Comparison of ENCODE assay signal across 9 mouse cellular contexts in the genomic region with DNA sequence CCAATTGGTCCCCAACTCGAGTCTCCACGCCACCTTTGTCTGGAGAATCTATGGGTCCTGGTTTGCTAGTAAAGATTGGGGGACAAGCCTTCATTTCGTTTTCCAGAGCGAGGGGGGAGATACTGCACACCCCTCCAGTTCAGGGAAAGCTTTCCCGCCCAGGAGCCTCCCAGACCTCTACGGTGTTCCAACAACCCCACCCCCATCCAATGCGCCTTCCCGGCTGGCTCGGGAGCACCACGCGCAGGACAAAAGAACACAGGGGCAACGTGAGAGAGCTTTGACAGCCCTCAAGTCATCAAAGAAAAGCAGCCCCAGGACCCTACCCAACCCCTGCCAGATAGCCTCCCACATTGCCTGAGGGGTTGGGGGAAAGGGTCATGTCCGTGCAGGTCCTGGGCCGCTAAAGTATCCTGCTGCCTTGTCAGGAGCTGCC. TPM values are rescaled to one million over a fixed set of nuclear protein-coding genes. Genes with fewer than 3 reads are reported as not detected.
DNase-seq lines count a peak whose midpoint lies in the region; ATAC-seq and TF ChIP-seq lines count a peak whose summit lies in the region.
"Had no signal": no experiment of that assay in that cellular context is flagged by ENCODE, and none has a peak within 500 bp of the region (broad histone marks: within the 10 kb centered on the region; RNA-seq: fewer than 3 reads in every experiment).

No protein-coding gene starts in this region.

- 0% methylated on average over 14 of the region's 14 CpGs for WGBS in cerebellum, adult 2 months
- 0% methylated on average over 14 of the region's 14 CpGs for WGBS in heart, embryonic 12.5 days
- WGBS in limb, embryonic 12.5 days = under 1% methylated on average over 14 of the region's 14 CpGs
- 0% methylated on average over 14 of the region's 14 CpGs for WGBS in midbrain, embryonic 15.5 days

- H3K9me3 ChIP-seq in heart, embryonic 12.5 days (replicated peaks) = no peaks in the 10 kb centered on the region
- no peaks in the 10 kb centered on the region for H3K9me3 ChIP-seq in limb, embryonic 12.5 days
- no peaks in the 10 kb centered on the region for H3K9me3 ChIP-seq in midbrain, embryonic 15.5 days
- H3K9me3 ChIP-seq: G1E had no signal

- no peak for ATAC-seq in heart, embryonic 12.5 days (ENCODE audit: insufficient number of reproducible peaks, low FRiP score)
- no peak for ATAC-seq in limb, embryonic 12.5 days (ENCODE audit: insufficient number of reproducible peaks, insufficient read depth, low FRiP score, low TSS enrichment, low read depth)
- peak; percentile 56 for ATAC-seq in midbrain, embryonic 15.5 days (replicated peaks)

- no peak for TF ChIP-seq CTCF in cerebellum, adult 2 months (IDR thresholded peaks at IDR 0.05; ENCODE audit: borderline replicate concordance, insufficient read depth, low read depth, low read length)

- no peaks in the 10 kb centered on the region; the same call in 1 of the 2 replicates for H3K27me3 ChIP-seq in cerebellum, adult 2 months (ENCODE audit: control insufficient read depth, insufficient read depth, low read length)
- no peaks in the 10 kb centered on the region for H3K27me3 ChIP-seq in heart, embryonic 12.5 days (replicated peaks)
- no peaks in the 10 kb centered on the region for H3K27me3 ChIP-seq in limb, embryonic 12.5 days
- no peaks in the 10 kb centered on the region for H3K27me3 ChIP-seq in midbrain, embryonic 15.5 days (replicated peaks)

- DNase-seq in cerebellum, adult 2 months = peak; percentile 8 to 25
- no peak for DNase-seq in cerebellum, adult 11 months
- DNase-seq in 3T3-L1 (ENCODE audit: low read depth, low spot score) = peak; percentile 62
- DNase-seq in embryo, embryonic 11 days = peak; percentile 83
- no peak for DNase-seq in spleen, postnatal 36 days (ENCODE audit: low spot score in 2 of 2)

- H3K36me3 ChIP-seq in heart, embryonic 12.5 days = no peaks in the 10 kb centered on the region
- H3K36me3 ChIP-seq in limb, embryonic 12.5 days = no peaks in the 10 kb centered on the region
- no peaks in the 10 kb centered on the region for H3K36me3 ChIP-seq in midbrain, embryonic 15.5 days (replicated peaks)
- H3K36me3 ChIP-seq: G1E had no signal

- no peaks in the 10 kb centered on the region for H3K4me1 ChIP-seq in cerebellum, adult 2 months (ENCODE audit: control insufficient read depth, insufficient read depth, low read length)
- H3K4me1 ChIP-seq in heart, embryonic 12.5 days (replicated peaks) = peaks cover 19% of the 10 kb centered on the region
- peaks cover 19% of the 10 kb centered on the region for H3K4me1 ChIP-seq in limb, embryonic 12.5 days (replicated peaks)
- peaks cover 32% of the 10 kb centered on the region for H3K4me1 ChIP-seq in midbrain, embryonic 15.5 days

- no peak for TF ChIP-seq POLR2A in cerebellum, adult 2 months (IDR thresholded peaks at IDR 0.05; ENCODE audit: borderline replicate concordance, insufficient read depth, low read length)

- H3K27ac ChIP-seq in cerebellum, adult 2 months (ENCODE audit: insufficient read depth, low read length) = no peak overlapping the region
- H3K27ac ChIP-seq in heart, embryonic 12.5 days (ENCODE audit: poor library complexity, severe bottlenecking) = peak overlapping the region; percentile 98
- peak overlapping the region; percentile 96 for H3K27ac ChIP-seq in limb, embryonic 12.5 days
- H3K27ac ChIP-seq in midbrain, embryonic 15.5 days = peak overlapping the region; percentile 74

- peak overlapping the region; percentile 59 for H3K4me3 ChIP-seq in cerebellum, adult 2 months (replicated peaks; ENCODE audit: insufficient read depth, low read depth, low read length)
- peak overlapping the region; percentile 83 for H3K4me3 ChIP-seq in heart, embryonic 12.5 days
- H3K4me3 ChIP-seq in limb, embryonic 12.5 days (replicated peaks) = peak overlapping the region; percentile 75
- peak overlapping the region; percentile 76 for H3K4me3 ChIP-seq in midbrain, embryonic 15.5 days

- peak overlapping the region; percentile 97 for H3K9ac ChIP-seq in heart, embryonic 12.5 days
- peak overlapping the region; percentile 88 for H3K9ac ChIP-seq in limb, embryonic 12.5 days (replicated peaks)
- H3K9ac ChIP-seq in midbrain, embryonic 15.5 days = peak overlapping the region; percentile 49

- peak overlapping the region; percentile 93 for H3K4me2 ChIP-seq in heart, embryonic 12.5 days
- H3K4me2 ChIP-seq in limb, embryonic 12.5 days = peak overlapping the region; percentile 85
- peak overlapping the region; percentile 99 for H3K4me2 ChIP-seq in midbrain, embryonic 15.5 days

RNA-seq across cellular contexts. Expression of a gene that starts 1.2 kb away (rescaled TPM):
- polyA plus RNA-seq in cerebellum, adult 2 months (2012; rRNA removed) = 6.9 and 9.5 TPM in 2 replicates
- polyA plus RNA-seq in heart, embryonic 12.5 days (2016; fragmentation: Nextera tagmentation; extraction: Ambion mirVana) = 134 and 146 TPM in 2 replicates
- polyA plus RNA-seq in limb, embryonic 12.5 days (2016; fragmentation: Nextera tagmentation; extraction: Ambion mirVana) = 119 and 129 TPM in 2 replicates
- 30.5 and 33.3 TPM in 2 replicates for polyA plus RNA-seq in midbrain, embryonic 15.5 days (2015; fragmentation: Nextera tagmentation; extraction: Ambion mirVana)
- polyA plus RNA-seq: G1E had no signal

Comparison
In these comparisons a context has a peak if more than half of its experiments do, and no peak if none do; other contexts are left out.
1. DNase-seq: peak in cerebellum, adult 2 months (2 of 2), 3T3-L1 (single experiment) and embryo, embryonic 11 days (single experiment); none in cerebellum, adult 11 months (single experiment) and spleen, postnatal 36 days (0 of 2).
2. Peak in every context shown above with its lines, with median percentiles within 50 percentile points of each other: H3K4me3 ChIP-seq, H3K4me2 ChIP-seq and H3K9ac ChIP-seq.